Comparison of ENCODE assay signal across 7 mouse cellular contexts in the genomic region with DNA sequence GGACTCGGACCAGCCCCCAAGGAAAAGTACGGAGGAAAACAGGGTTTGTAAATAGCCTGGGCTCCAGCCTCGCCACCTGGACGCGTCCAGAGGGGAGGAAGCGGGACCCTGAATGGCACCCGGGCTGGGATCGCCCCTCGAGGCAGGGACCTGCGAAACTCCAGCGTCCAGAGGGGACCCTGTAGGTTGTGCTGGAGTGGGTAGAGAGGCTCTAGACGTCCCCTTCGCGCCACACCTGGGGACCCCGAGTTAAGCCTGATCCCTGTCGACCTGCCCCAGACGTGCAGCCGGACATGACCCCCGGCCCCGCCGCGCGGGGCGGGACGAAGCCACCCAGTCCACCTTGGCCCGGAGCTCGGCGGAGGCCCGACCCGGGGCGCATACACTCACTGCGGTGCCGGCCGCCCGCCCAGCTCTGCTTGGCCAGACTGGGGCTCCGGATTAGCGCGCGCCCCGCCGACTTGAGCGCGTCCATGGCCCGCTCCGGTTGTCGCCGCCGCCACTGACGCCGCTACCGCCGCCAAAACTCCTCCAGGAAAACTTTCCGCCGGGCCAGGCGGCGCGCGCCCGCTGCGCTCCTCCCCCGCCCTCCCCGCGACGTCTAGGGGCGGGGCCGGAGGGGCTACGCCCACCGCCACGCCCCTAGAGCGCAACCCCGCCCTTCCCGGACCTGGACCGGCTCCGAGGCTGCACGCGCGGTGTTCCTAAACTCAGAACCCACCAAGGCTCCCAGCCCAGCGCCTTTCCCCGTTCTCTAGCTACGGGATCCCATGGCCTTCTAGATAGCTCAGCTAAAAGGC. TPM values are rescaled to one million over a fixed set of nuclear protein-coding genes. Genes with fewer than 3 reads are reported as not detected.
DNase-seq lines count a peak whose midpoint lies in the region; ATAC-seq lines count a peak whose summit lies in the region.

Ldlrap1 (minus strand) TSS at position 599 of the 800 bp plus-strand sequence.

- ATAC-seq in forebrain, embryonic 16.5 days = peak; percentile 69

- peaks cover 19% of the 10 kb centered on the region; the same call in 1 of the 2 replicates for H3K27me3 ChIP-seq in forebrain, embryonic 16.5 days (replicated peaks; ENCODE audit: control insufficient read depth, insufficient read depth, low read length)
- peaks cover 64% of the 10 kb centered on the region for H3K27me3 ChIP-seq in hindbrain, embryonic 10.5 days (ENCODE audit: insufficient read depth, poor library complexity, severe bottlenecking)

- H3K9ac ChIP-seq in forebrain, embryonic 16.5 days (replicated peaks; ENCODE audit: low read depth, low read length) = peak within 1 kb of the TSS; percentile 60

- intact Hi-C loops in left cerebral cortex, postnatal 36 days (cut with DNase I) = no loop called here

- no peaks in the 10 kb centered on the region for H3K9me3 ChIP-seq in forebrain, embryonic 16.5 days (ENCODE audit: control insufficient read depth, low read length)
- H3K9me3 ChIP-seq in hindbrain, embryonic 10.5 days = no peaks in the 10 kb centered on the region

- DNase-seq in NIH3T3 (ENCODE audit: low read depth) = peak; percentile 86
- peak; percentile 68 to 88 for DNase-seq in cerebellum, adult 18-20 months
- DNase-seq in hindbrain, embryonic 10.5 days (ENCODE audit: low spot score) = peak; percentile 72
- peak; percentile 56 to 69 for DNase-seq in left cerebral cortex, postnatal 36 days (ENCODE audit: low spot score in 2 of 2)
- peak; percentile 80 for DNase-seq in mesoderm, embryonic 11.5 days (ENCODE audit: low read depth, low spot score)
- DNase-seq in skeletal muscle tissue, adult 2 months (ENCODE audit: low read depth, low spot score) = peak; percentile 71

- no peaks in the 10 kb centered on the region for H3K36me3 ChIP-seq in forebrain, embryonic 16.5 days (ENCODE audit: control insufficient read depth, insufficient read depth)
- no peaks in the 10 kb centered on the region for H3K36me3 ChIP-seq in hindbrain, embryonic 10.5 days

- peak within 1 kb of the TSS; percentile 96 for H3K4me2 ChIP-seq in forebrain, embryonic 16.5 days (ENCODE audit: low read length)

- under 1% methylated on average over 74 of the region's 80 CpGs for WGBS in forebrain, embryonic 16.5 days
- WGBS in hindbrain, embryonic 10.5 days = under 1% methylated on average over 80 of the region's 80 CpGs

- peak within 1 kb of the TSS; percentile 52 for H3K4me3 ChIP-seq in forebrain, embryonic 16.5 days (replicated peaks; ENCODE audit: low read length)
- peak within 1 kb of the TSS; percentile 74 for H3K4me3 ChIP-seq in hindbrain, embryonic 10.5 days

- H3K27ac ChIP-seq in forebrain, embryonic 16.5 days (ENCODE audit: low read length) = no peak within 1 kb of the TSS
- H3K27ac ChIP-seq in hindbrain, embryonic 10.5 days = peak within 1 kb of the TSS; percentile 85

- peaks cover 17% of the 10 kb centered on the region for H3K4me1 ChIP-seq in forebrain, embryonic 16.5 days (replicated peaks; ENCODE audit: control insufficient read depth, insufficient read depth, low read length)
- H3K4me1 ChIP-seq in hindbrain, embryonic 10.5 days (replicated peaks) = peaks cover 58% of the 10 kb centered on the region

RNA-seq across cellular contexts. Expression of gene Ldlrap1, which starts in this region (rescaled TPM):
- polyA plus RNA-seq in forebrain, embryonic 16.5 days (2015; fragmentation: Nextera tagmentation; extraction: Ambion mirVana) = 2.9 and 3.3 TPM in 2 replicates
- 9.7 and 11.4 TPM in 2 replicates for polyA plus RNA-seq in hindbrain, embryonic 10.5 days (2016; fragmentation: Nextera tagmentation; extraction: Ambion mirVana)
- total RNA-seq in left cerebral cortex, postnatal 36 days (2021) = 1 to 10 TPM; 3.1 to 3.5 TPM
